Mouse (Mus musculus): ENCODE data around the gene Spata5.

DNA sequence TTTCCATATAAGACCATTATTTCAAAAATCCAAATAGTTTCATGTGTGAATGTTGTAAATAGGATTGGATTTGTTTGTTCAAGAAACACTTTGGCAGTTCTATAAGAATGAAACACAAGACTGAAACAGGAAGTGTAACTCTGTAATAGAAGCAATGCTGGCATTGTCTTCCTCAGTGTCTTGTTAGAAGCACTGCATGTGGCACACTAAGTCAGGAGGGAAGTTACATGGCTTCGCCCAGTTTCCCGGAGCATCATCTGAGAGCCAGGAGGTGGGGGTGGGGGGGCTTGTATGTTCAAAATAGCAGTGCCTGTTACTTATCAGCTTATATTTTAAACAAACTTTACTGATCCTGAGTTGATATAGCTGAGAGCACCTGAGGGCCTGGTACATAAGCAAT, 82.9 kb downstream of the Spata5 start:
- TF ChIP-seq CTCF (IDR thresholded peaks at IDR 0.05; ENCODE audit: low read depth, low read length), result no peak
- no peak for TF ChIP-seq POLR2A (IDR thresholded peaks at IDR 0.05; ENCODE audit: extremely low read depth, insufficient read depth, low read length)

Measured in liver, adult 2 months (tissue).